Mouse (Mus musculus) lung, embryonic 16.5 days (tissue): ENCODE data around the gene Fam19a2. TPM values are rescaled to one million over a fixed set of nuclear protein-coding genes. Genes with fewer than 3 reads are reported as not detected.

Experiments used
- polyA plus RNA-seq: library from polyadenylated mRNA; unstranded; fragments of >200 nt; fragmentation: Nextera tagmentation; extraction: Ambion mirVana; gene quantifications from 2 replicates; pipeline ENCODE4 v1.2.1, GENCODE M21; 2015

Fam19a2 gene
- polyA plus RNA-seq, 1 experiment from 2014 or later: 1.8 TPM

Other genes with a start within 250 kb of the Fam19a2 start
- 16.2 and 19.3 TPM in 2 replicates for gene Mon2, start 187.5 kb upstream of the Fam19a2 start, polyA plus RNA-seq
- 66.4 and 68.7 TPM in 2 replicates for gene Usp15, start 67.0 kb upstream of the Fam19a2 start, polyA plus RNA-seq